Mouse (Mus musculus) limb, embryonic 15.5 days (tissue): ENCODE results near the gene Zbtb32. TPM values are rescaled to one million over a fixed set of nuclear protein-coding genes. Genes with fewer than 3 reads are reported as not detected.

Source experiments
- ATAC-seq: fragments of 200-750 bp; cut with Nextera tagmentation; 2 replicates; pipeline ENCODE4 v1.8.0; 2017; ENCODE audit warnings: low read depth, moderate TSS enrichment; ENCODE audit not compliant: insufficient number of reproducible peaks, low FRiP score, low TSS enrichment
- H3K27ac ChIP-seq: fragments of 300-500 bp; sonication (generic); 2 replicates; pipeline ENCODE4 v1.5.1; 2015; ENCODE audit warnings: moderate library complexity, mild to moderate bottlenecking, inconsistent platforms
- H3K27me3 ChIP-seq: fragments of 300-500 bp; sonication (generic); 2 replicates; pipeline ENCODE4 v1.6.1; 2015; ENCODE audit warnings: inconsistent platforms
- H3K36me3 ChIP-seq: fragments of 300-500 bp; sonication (generic); 2 replicates; pipeline ENCODE4 v1.6.1; 2015; ENCODE audit warnings: inconsistent platforms
- H3K4me1 ChIP-seq: fragments of 300-500 bp; sonication (generic); 2 replicates; pipeline ENCODE4 v1.6.1; 2015; ENCODE audit warnings: inconsistent platforms
- H3K4me2 ChIP-seq: fragments of 300-500 bp; sonication (generic); 2 replicates; pipeline ENCODE4 v1.6.1; 2015; ENCODE audit warnings: mild to moderate bottlenecking, inconsistent platforms
- H3K4me3 ChIP-seq: fragments of 300-500 bp; sonication (generic); 2 replicates; pipeline ENCODE4 v1.5.1; 2015; ENCODE audit warnings: mild to moderate bottlenecking, inconsistent platforms
- H3K9ac ChIP-seq: fragments of 300-500 bp; sonication (generic); 2 replicates; pipeline ENCODE4 v1.6.1; 2015; ENCODE audit warnings: inconsistent platforms
- H3K9me3 ChIP-seq: fragments of 300-500 bp; sonication (generic); 2 replicates; pipeline ENCODE4 v1.6.1; 2016; ENCODE audit warnings: inconsistent platforms
- WGBS: fragments of 180-500 bp; shearing (Covaris S2); methylation state at CpG from one replicate; pipeline ENCODE4 v1.1.7; 2015; 5-methylcytosine and 5-hydroxymethylcytosine counted together
- microRNA-seq: library from miRNA; unstranded; fragments of <30 nt; microRNA quantifications from one replicate; pipeline ENCODE4, GENCODE M21; 2016
- polyA plus RNA-seq: library from polyadenylated mRNA; unstranded; fragments of >200 nt; fragmentation: Nextera tagmentation; extraction: Ambion mirVana; gene quantifications from 2 replicates; pipeline ENCODE4 v1.2.1, GENCODE M21; 2015

Gene Zbtb32
- polyA plus RNA-seq, 1 experiment from 2014 or later: 4.2 TPM

GRCm38 (mm10) chr7:30552102-30553020, 46.3 kb downstream of the Zbtb32 start, which contains the start of the genes Hspb6 and Proser3:
Gene Hspb6, plus strand, starts transcription at chr7:30552178.
Gene Proser3, minus strand, starts transcription at chr7:30552299.
- Histone ChIP-seq H3K27me3 (no peaks in the 10 kb centered on the region), H3K4me3 (peak within 1 kb of the TSS; percentile 79), H3K4me1 (peaks cover 17% of the 10 kb centered on the region), H3K9ac (peak within 1 kb of the TSS; percentile 69), H3K36me3 (peaks cover 36% of the 10 kb centered on the region), H3K9me3 (no peaks in the 10 kb centered on the region), H3K4me2 (peak within 1 kb of the TSS; percentile 96), H3K27ac (peak within 1 kb of the TSS; percentile 99)
- ATAC-seq: peak; percentile 94
- under 1% methylated on average over 44 of the region's 44 CpGs for WGBS

GRCm38 (mm10) chr7:30551445-30552101, 47.1 kb downstream of the Zbtb32 start:
- WGBS: 2% methylated on average over 10 of the region's 10 CpGs
- peak overlapping the region; percentile 79 for H3K4me3 ChIP-seq
- no peaks in the 10 kb centered on the region for H3K27me3 ChIP-seq
- H3K36me3 ChIP-seq: peaks cover 30% of the 10 kb centered on the region
- peak overlapping the region; percentile 69 for H3K9ac ChIP-seq
- peaks cover 17% of the 10 kb centered on the region for H3K4me1 ChIP-seq
- H3K9me3 ChIP-seq: no peaks in the 10 kb centered on the region
- H3K4me2 ChIP-seq: peak overlapping the region; percentile 96
- peak overlapping the region; percentile 99 for H3K27ac ChIP-seq
- peak; percentile 59 for ATAC-seq

- Histone ChIP-seq H3K9me3 (no peaks in the 10 kb centered on the region), H3K4me1 (peaks cover 17% of the 10 kb centered on the region), H3K9ac (no peak overlapping the region), H3K4me3 (no peak overlapping the region), H3K27ac (no peak overlapping the region), H3K36me3 (peaks cover 29% of the 10 kb centered on the region), H3K27me3 (no peaks in the 10 kb centered on the region), H3K4me2 (no peak overlapping the region)
- no peak for ATAC-seq
- 93% methylated on average over 1 of the region's 1 CpGs for WGBS
These were observed 48.1 kb downstream of the Zbtb32 start for GRCm38 (mm10) chr7:30550603-30551002.

- ATAC-seq: no peak
These were observed 48.8 kb downstream of the Zbtb32 start for GRCm38 (mm10) chr7:30549880-30550279.

GRCm38 (mm10) chr7:30544327-30544726, 54.4 kb downstream of the Zbtb32 start:
- no peak for ATAC-seq
- H3K9ac ChIP-seq: no peak overlapping the region

More at GRCm38 (mm10) chr7:30549880-30550279, 48.8 kb downstream of the Zbtb32 start:
- no peak overlapping the region for H3K4me3 ChIP-seq
- WGBS: 79% methylated on average over 2 of the region's 2 CpGs
- H3K9ac ChIP-seq: no peak overlapping the region
- H3K36me3 ChIP-seq: peaks cover 25% of the 10 kb centered on the region
- H3K27me3 ChIP-seq: no peaks in the 10 kb centered on the region
- H3K4me2 ChIP-seq: no peak overlapping the region
- no peak overlapping the region for H3K27ac ChIP-seq
- no peaks in the 10 kb centered on the region for H3K9me3 ChIP-seq
- H3K4me1 ChIP-seq: peaks cover 17% of the 10 kb centered on the region

GRCm38 (mm10) chr7:30540572-30540971, 58.1 kb downstream of the Zbtb32 start:
- Histone ChIP-seq H3K9ac (no peak overlapping the region; the same call in 1 of the 2 replicates), H3K4me1 (peaks cover 2% of the 10 kb centered on the region), H3K27me3 (no peaks in the 10 kb centered on the region), H3K36me3 (peaks cover 41% of the 10 kb centered on the region), H3K4me3 (no peak overlapping the region), H3K4me2 (no peak overlapping the region), H3K9me3 (no peaks in the 10 kb centered on the region), H3K27ac (no peak overlapping the region)
- no peak for ATAC-seq
- 82% methylated on average over 7 of the region's 7 CpGs for WGBS

More at GRCm38 (mm10) chr7:30544327-30544726, 54.4 kb downstream of the Zbtb32 start:
- 91% methylated on average over 2 of the region's 2 CpGs for WGBS
- Histone ChIP-seq H3K27me3 (no peaks in the 10 kb centered on the region), H3K4me1 (no peaks in the 10 kb centered on the region), H3K4me3 (no peak overlapping the region), H3K9me3 (no peaks in the 10 kb centered on the region), H3K36me3 (peaks cover 53% of the 10 kb centered on the region), H3K27ac (no peak overlapping the region), H3K4me2 (no peak overlapping the region)

Small RNA genes lying within 50 kb of the gene (microRNA-seq; reads per million reads assigned to microRNA genes)
- gene Gm38670 (1.0 reads per million), gene Mir3569 (not detected)

Other genes with a start within 250 kb of the Zbtb32 start
- gene Lrfn3, start 236.1 kb downstream of the Zbtb32 start, polyA plus RNA-seq: 4.1 and 5.1 TPM in 2 replicates
- 78.9 and 87.7 TPM in 2 replicates for gene Tyrobp, start 185.1 kb downstream of the Zbtb32 start, polyA plus RNA-seq
- gene Hcst, start 179.1 kb downstream of the Zbtb32 start, polyA plus RNA-seq: 2.7 and 3.3 TPM in 2 replicates
- 1.4 and 2.1 TPM in 2 replicates for gene Nfkbid, start 177.2 kb downstream of the Zbtb32 start, polyA plus RNA-seq
- 28.6 and 32.7 TPM in 2 replicates for gene Aplp1, start 153.4 kb downstream of the Zbtb32 start, polyA plus RNA-seq
- 0.04 and 0.38 TPM in 2 replicates for gene Kirrel2, start 141.2 kb downstream of the Zbtb32 start, polyA plus RNA-seq
- 0.07 TPM in 1 of 2 replicates, not detected in the other for gene Nphs1, start 140.6 kb downstream of the Zbtb32 start, polyA plus RNA-seq
- 0.18 TPM in 1 of 2 replicates, not detected in the other for gene Prodh2, start 105.3 kb downstream of the Zbtb32 start, polyA plus RNA-seq
- 7.8 and 8.0 TPM in 2 replicates for gene Arhgap33, start 63.8 kb downstream of the Zbtb32 start, polyA plus RNA-seq
- gene Hspb6, start 46.7 kb downstream of the Zbtb32 start, polyA plus RNA-seq: 17.6 and 29.4 TPM in 2 replicates
- gene Proser3, start 46.6 kb downstream of the Zbtb32 start, polyA plus RNA-seq: 11.3 and 12.1 TPM in 2 replicates
- gene Lin37, start 39.1 kb downstream of the Zbtb32 start, polyA plus RNA-seq: 37.9 and 49.4 TPM in 2 replicates
- 83.0 and 85.3 TPM in 2 replicates for gene U2af1l4, start 35.6 kb downstream of the Zbtb32 start, polyA plus RNA-seq
- gene Gm49396, start 35.6 kb downstream of the Zbtb32 start, polyA plus RNA-seq: 12.2 and 12.4 TPM in 2 replicates
- 126 and 146 TPM in 2 replicates for gene Psenen, start 35.3 kb downstream of the Zbtb32 start, polyA plus RNA-seq
- gene Igflr1, start 33.5 kb downstream of the Zbtb32 start, polyA plus RNA-seq: 3.0 and 3.5 TPM in 2 replicates
- gene Kmt2b, start 10.2 kb downstream of the Zbtb32 start, polyA plus RNA-seq: 7.3 and 8.1 TPM in 2 replicates
- 0.45 and 0.58 TPM in 2 replicates for gene Upk1a, start 13.9 kb upstream of the Zbtb32 start, polyA plus RNA-seq
- gene Cox6b1, start 27.2 kb upstream of the Zbtb32 start, polyA plus RNA-seq: 739 and 763 TPM in 2 replicates
- not detected in 2 replicates for gene Etv2, start 36.9 kb upstream of the Zbtb32 start, polyA plus RNA-seq
- 104 and 114 TPM in 2 replicates for gene Rbm42, start 51.4 kb upstream of the Zbtb32 start, polyA plus RNA-seq
- gene Haus5, start 66.1 kb upstream of the Zbtb32 start, polyA plus RNA-seq: 33.6 and 34.4 TPM in 2 replicates
- not detected in 2 replicates for gene Pmis2, start 72.7 kb upstream of the Zbtb32 start, polyA plus RNA-seq
- gene 2200002J24Rik, start 100.0 kb upstream of the Zbtb32 start, polyA plus RNA-seq: 1.1 and 1.4 TPM in 2 replicates
- gene Atp4a, start 113.3 kb upstream of the Zbtb32 start, polyA plus RNA-seq: 0.19 and 0.99 TPM in 2 replicates
- gene Tmem147, start 130.6 kb upstream of the Zbtb32 start, polyA plus RNA-seq: 197 and 199 TPM in 2 replicates
- gene Gapdhs, start 144.8 kb upstream of the Zbtb32 start, polyA plus RNA-seq: 0.52 and 0.66 TPM in 2 replicates
- gene Sbsn, start 152.6 kb upstream of the Zbtb32 start, polyA plus RNA-seq: 293 and 299 TPM in 2 replicates
- gene Dmkn, start 164.8 kb upstream of the Zbtb32 start, polyA plus RNA-seq: 913 and 939 TPM in 2 replicates
- 3,274 and 3,770 TPM in 2 replicates for gene Krtdap, start 189.0 kb upstream of the Zbtb32 start, polyA plus RNA-seq
- gene Ffar2, start 224.9 kb upstream of the Zbtb32 start, polyA plus RNA-seq: 0.27 TPM in 1 of 2 replicates, not detected in the other